Comparison of ENCODE assay signal across 1 mouse cellular context in the genomic region with DNA sequence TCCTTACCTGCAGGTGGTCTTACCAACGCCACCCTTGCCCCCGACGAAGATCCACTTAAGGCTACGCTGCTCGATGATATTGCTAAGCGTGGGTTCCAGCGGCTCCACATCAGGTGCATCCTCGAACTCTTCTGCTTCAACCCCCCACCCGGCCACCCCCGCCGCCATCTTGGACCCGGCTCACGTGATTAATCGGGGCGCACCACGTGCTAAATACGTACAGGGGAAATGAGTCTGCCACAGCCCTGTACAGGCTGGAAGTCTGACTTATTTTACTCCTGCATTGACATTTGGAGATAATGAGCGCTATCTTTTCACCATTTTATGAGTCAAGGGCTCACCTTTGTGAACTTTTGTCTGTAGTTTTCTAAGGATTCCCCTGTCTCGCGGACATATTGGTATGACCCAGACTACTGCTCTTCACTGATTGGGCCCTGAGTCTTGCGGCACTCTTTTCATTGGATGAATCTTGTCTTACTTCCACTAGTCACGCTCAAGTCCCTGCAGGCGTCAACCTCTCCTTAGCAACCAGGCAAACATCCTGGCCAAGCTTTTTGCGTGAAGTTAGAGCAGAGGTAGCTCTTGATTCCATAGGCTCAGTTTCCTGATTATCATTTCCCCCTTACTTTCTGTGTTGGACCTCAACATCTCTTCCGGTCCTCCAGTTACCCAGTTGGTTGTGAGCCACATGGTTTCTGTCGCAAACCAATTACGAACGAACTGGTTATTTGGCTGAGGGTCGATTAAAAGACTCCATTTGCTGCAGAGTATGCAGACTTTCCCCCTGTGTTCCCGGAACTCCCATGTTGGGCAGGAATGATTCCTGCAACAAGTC.
A peak's percentile ranks its signal among the peaks of the same experiment; 100 is the strongest.
TF ChIP-seq lines count a peak whose summit lies in the region.

A gene (minus strand): TSS at position 184 of the 835 bp plus-strand sequence.

TF ChIP-seq in CH12.LX, 34 proteins besides CTCF, POLR2A, EP300 and RAD21 (continued from another document):
- TF ChIP-seq MAX (IDR thresholded peaks at IDR 0.05; ENCODE audit: low read length) (peak; percentile 93), ETS1 (conservative IDR thresholded peaks at IDR 0.05; ENCODE audit: low read depth, low read length) (0 out of 2 replicates have a peak, but pooled peaks have one; percentile 20), CHD1 (IDR thresholded peaks at IDR 0.05; ENCODE audit: low read depth, low read length) (peak; percentile 100), IRF4 (IDR thresholded peaks at IDR 0.05; ENCODE audit: low read depth, low read length) (no peak), BHLHE40 (IDR thresholded peaks at IDR 0.05; ENCODE audit: low read depth, low read length) (peak; percentile 96), MYC (IDR thresholded peaks at IDR 0.05; ENCODE audit: low read depth, low read length) (peak; percentile 82), ZC3H11A (IDR thresholded peaks at IDR 0.05; ENCODE audit: low read depth, low read length) (no peak), MEF2A (IDR thresholded peaks at IDR 0.05; ENCODE audit: borderline replicate concordance, low read depth, low read length) (no peak), UBTF (IDR thresholded peaks at IDR 0.05; ENCODE audit: low read depth, low read length) (no peak), SMC3 (IDR thresholded peaks at IDR 0.05; ENCODE audit: low read depth, low read length) (no peak), ELF1 (IDR thresholded peaks at IDR 0.05; ENCODE audit: low read depth, low read length) (peak; percentile 23; the same call in 1 of the 2 replicates), MXI1 (IDR thresholded peaks at IDR 0.05; ENCODE audit: low read depth, low read length) (peak; percentile 83), SIN3A (IDR thresholded peaks at IDR 0.05; ENCODE audit: low read length) (peak; percentile 97), USF1 (IDR thresholded peaks at IDR 0.05; ENCODE audit: low read depth, low read length) (peak; percentile 88), CHD2 (IDR thresholded peaks at IDR 0.05; ENCODE audit: low read length) (peak; percentile 57; the same call in 1 of the 2 replicates), TCF12 (IDR thresholded peaks at IDR 0.05; ENCODE audit: low read depth, low read length) (peak; percentile 52), TBP (conservative IDR thresholded peaks at IDR 0.05; ENCODE audit: low read depth, low read length) (peak; percentile 86)
TF ChIP-seq in CH12.LX: peak in this region for 17.
